Mouse (Mus musculus) embryo, embryonic 11 days (tissue): Measurements from ENCODE around the gene Ppan.
A peak's percentile ranks its signal among the peaks of the same experiment; 100 is the strongest.

Source experiments
- DNase-seq: peaks from one replicate; pipeline ENCODE4 v3.0.0-alpha.2; 2015

Ppan gene

GRCm38 (mm10) chr9:20887704-20888385 lies at the start of gene Ppan:
Ppan (plus strand) TSS chr9:20888175.
- peak; percentile 97 for DNase-seq

- no peak for DNase-seq
These were observed 49.0 kb upstream of the Ppan start for GRCm38 (mm10) chr9:20838931-20839330.

- DNase-seq, result no peak
These were observed 45.8 kb upstream of the Ppan start for GRCm38 (mm10) chr9:20842211-20842610.

- DNase-seq, result peak; percentile 56
These were observed 45.3 kb upstream of the Ppan start for GRCm38 (mm10) chr9:20842670-20843069.

- no peak for DNase-seq
These were observed 37.8 kb upstream of the Ppan start for GRCm38 (mm10) chr9:20850179-20850578.

GRCm38 (mm10) chr9:20857131-20857530 lies 30.8 kb upstream of the Ppan start:
- DNase-seq, result peak; percentile 84

GRCm38 (mm10) chr9:20859926-20860325 lies 28.0 kb upstream of the Ppan start:
- no peak for DNase-seq

- peak; percentile 72 for DNase-seq
These were observed 26.2 kb upstream of the Ppan start for GRCm38 (mm10) chr9:20861821-20862220.

- DNase-seq, result no peak
These were observed 25.8 kb upstream of the Ppan start for GRCm38 (mm10) chr9:20862225-20862624.

- DNase-seq, result no peak
These were observed 21.1 kb upstream of the Ppan start for GRCm38 (mm10) chr9:20866879-20867278.

- no peak for DNase-seq
These were observed 19.4 kb upstream of the Ppan start, which contains the start of gene A230050P20Rik for GRCm38 (mm10) chr9:20868448-20869001. A230050P20Rik (plus strand) TSS chr9:20868642.

GRCm38 (mm10) chr9:20869246-20869645 lies 18.7 kb upstream of the Ppan start:
- DNase-seq, result no peak

- no peak for DNase-seq
These were observed 17.5 kb upstream of the Ppan start for GRCm38 (mm10) chr9:20870211-20871173.

GRCm38 (mm10) chr9:20872991-20873390 lies 15.0 kb upstream of the Ppan start:
- no peak for DNase-seq

GRCm38 (mm10) chr9:20873521-20873920 lies 14.5 kb upstream of the Ppan start:
- no peak for DNase-seq

- DNase-seq, result no peak
These were observed 12.8 kb upstream of the Ppan start for GRCm38 (mm10) chr9:20875021-20875790.

GRCm38 (mm10) chr9:20876318-20877117 lies 11.5 kb upstream of the Ppan start:
- DNase-seq, result no peak

- DNase-seq, result no peak
These were observed 10.6 kb upstream of the Ppan start for GRCm38 (mm10) chr9:20877118-20878040.

GRCm38 (mm10) chr9:20878041-20878709 lies 9.8 kb upstream of the Ppan start:
- DNase-seq, result peak; percentile 100

- no peak for DNase-seq
These were observed 9.3 kb upstream of the Ppan start for GRCm38 (mm10) chr9:20878710-20879065.
